Mouse (Mus musculus): ENCODE data around the gene Kcnj16. TPM values are rescaled to one million over a fixed set of nuclear protein-coding genes. Genes with fewer than 3 reads are reported as not detected.
A peak's percentile ranks its signal among the peaks of the same experiment; 100 is the strongest.

The Kcnj16 gene
- polyA plus RNA-seq, 1 experiment from 2014 or later = not detected

DNA sequence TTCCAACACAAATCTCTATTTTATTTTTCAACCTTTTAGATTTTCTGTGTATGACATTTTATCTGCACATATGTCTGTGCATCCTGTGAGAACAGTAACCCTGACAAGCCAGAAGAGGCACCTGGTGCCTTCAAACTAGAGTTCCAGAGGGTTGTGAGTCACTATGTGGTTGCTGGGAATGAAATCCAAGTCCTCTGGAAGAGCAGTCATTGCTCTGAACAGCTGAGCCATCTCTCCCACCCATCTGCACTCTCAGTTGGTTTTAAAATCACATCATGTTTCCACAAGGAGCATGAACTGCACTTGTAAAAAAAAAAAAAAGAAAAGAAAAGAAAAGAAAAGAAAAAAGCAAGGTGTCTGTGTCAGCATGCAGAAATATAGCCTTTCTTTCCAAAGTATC lies 91.6 kb downstream of the Kcnj16 start:
- DNase-seq (ENCODE audit: low spot score) (no peak), ATAC-seq (no peak)
- Histone ChIP-seq H3K4me3 (ENCODE audit: low read depth, low read length) (no peak overlapping the region), H3K4me1 (ENCODE audit: insufficient read depth, low read depth, low read length) (no peaks in the 10 kb centered on the region), H3K9ac (replicated peaks; ENCODE audit: low read depth) (no peak overlapping the region), H3K4me2 (replicated peaks; ENCODE audit: low read depth, low read length) (no peak overlapping the region), H3K27me3 (replicated peaks; ENCODE audit: insufficient read depth, low read length) (no peaks in the 10 kb centered on the region), H3K36me3 (ENCODE audit: insufficient read depth, low read length) (no peaks in the 10 kb centered on the region), H3K9me3 (ENCODE audit: low read length) (no peaks in the 10 kb centered on the region), H3K27ac (ENCODE audit: low read length) (no peak overlapping the region)
- no peak for TF ChIP-seq EP300 (IDR thresholded peaks at IDR 0.05)

DNA sequence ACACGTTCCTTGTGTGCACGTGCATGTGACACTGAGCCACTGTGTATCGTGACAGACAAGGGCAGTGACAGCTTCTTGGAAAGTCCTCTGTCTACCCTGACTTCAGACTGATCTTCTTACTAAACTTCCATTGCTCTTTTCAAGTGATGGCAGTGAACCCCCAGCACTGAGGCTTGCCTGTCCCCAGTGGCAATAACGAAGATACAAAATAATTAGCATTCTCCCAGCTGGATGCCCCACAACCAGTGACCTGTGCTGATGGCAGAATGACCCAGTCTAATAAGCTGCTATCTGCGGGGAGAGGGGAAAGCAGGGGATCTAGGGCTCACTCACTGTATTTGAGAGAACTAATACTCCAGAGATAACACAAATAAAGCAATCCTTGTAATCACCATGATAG lies 92.4 kb downstream of the Kcnj16 start:
- TF ChIP-seq CTCF (IDR thresholded peaks at IDR 0.05) (no peak), EP300 (IDR thresholded peaks at IDR 0.05) (no peak)
- Histone ChIP-seq H3K9me3 (ENCODE audit: low read length) (no peaks in the 10 kb centered on the region), H3K4me1 (ENCODE audit: insufficient read depth, low read depth, low read length) (no peaks in the 10 kb centered on the region), H3K27me3 (replicated peaks; ENCODE audit: insufficient read depth, low read length) (no peaks in the 10 kb centered on the region), H3K4me3 (ENCODE audit: low read depth, low read length) (no peak overlapping the region), H3K4me2 (replicated peaks; ENCODE audit: low read depth, low read length) (no peak overlapping the region), H3K27ac (ENCODE audit: low read length) (no peak overlapping the region), H3K36me3 (ENCODE audit: insufficient read depth, low read length) (no peaks in the 10 kb centered on the region), H3K9ac (replicated peaks; ENCODE audit: low read depth) (no peak overlapping the region)
- ATAC-seq = no peak
- no peak for DNase-seq (ENCODE audit: low spot score)
- WGBS = 47% methylated on average over 5 of the region's 5 CpGs

DNA sequence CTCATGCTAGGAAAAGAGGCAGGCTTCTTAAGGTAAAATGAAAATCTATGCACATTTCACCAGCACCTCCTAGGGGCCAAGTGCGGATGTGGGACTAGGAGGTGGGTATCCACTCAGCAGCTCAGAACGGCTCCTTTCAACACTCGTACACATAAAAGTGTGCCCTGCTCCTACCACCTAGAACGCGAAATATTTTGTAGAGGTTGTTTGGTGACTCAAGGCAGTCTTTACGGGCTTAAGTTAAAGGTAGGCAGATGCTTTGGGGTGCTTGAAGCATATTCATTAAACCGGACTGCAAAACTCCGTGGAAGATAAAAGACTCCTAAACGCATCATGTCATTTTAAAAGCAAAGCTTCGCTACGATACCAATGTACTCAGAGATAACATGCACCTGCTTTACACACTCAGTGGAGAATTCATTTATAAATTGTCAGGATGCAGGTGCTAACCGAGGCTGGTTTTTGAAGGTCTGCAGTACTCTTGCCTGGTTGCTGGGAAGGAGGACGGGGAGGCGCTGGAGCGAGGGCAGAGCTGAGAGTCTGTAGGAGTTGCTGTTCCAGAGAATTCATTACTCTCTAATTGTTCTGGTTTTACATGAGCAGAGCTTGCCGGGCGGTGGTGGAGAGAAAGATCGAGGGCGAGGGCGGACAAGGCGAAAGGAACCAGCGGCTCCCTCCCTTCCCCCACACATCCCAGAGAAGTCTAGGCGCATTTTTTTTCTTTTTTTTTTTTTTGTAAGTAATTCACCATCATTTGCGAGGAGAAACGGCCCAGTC lies 97.1 kb downstream of the Kcnj16 start:
- WGBS = under 1% methylated on average over 24 of the region's 25 CpGs

DNA sequence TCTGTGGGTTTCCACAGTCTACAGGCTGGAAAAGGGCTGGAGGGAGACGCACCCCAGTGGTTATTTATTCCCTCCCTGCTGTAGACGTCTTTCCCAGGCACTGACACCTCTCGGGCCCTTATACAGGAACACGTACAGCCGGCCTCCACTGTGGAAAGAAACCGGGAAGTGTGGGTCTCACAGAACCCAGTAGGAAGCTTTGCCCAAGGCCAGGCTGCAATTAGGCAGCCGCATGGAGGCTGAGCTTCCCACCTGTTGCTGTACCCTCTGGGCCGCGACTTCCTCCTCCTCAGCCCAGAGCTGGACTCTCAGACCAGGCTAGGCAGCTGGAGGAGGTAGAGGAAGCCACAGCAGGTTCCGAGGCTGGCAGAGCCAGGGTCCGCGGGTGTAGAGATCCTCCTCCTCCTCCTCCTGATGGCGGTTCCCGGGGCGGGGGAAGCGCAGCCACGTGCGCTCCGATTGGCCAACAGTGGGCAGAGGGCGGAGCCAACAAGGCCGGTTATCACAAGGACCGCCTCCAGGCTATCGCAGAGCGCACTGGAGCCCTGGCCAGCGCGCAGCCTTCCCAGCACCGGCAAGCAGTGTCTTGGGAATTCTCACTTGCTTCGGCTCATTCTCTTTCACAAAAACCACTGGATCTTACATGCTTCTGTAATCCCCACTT lies 97.9 kb downstream of the Kcnj16 start, which contains the start of gene Kcnj2:
Gene Kcnj2 (plus strand): TSS at position 530 of the 664 bp plus-strand sequence.
- DNase-seq (ENCODE audit: low spot score) (peak; percentile 95), ATAC-seq (peak; percentile 99)
- Histone ChIP-seq H3K27ac (ENCODE audit: low read length) (peak within 1 kb of the TSS; percentile 28; the same call in 1 of the 2 replicates), H3K9me3 (ENCODE audit: low read length) (no peaks in the 10 kb centered on the region), H3K4me2 (replicated peaks; ENCODE audit: low read depth, low read length) (peak within 1 kb of the TSS; percentile 81), H3K9ac (replicated peaks; ENCODE audit: low read depth) (peak within 1 kb of the TSS; percentile 23), H3K4me3 (ENCODE audit: low read depth, low read length) (peak within 1 kb of the TSS; percentile 51), H3K36me3 (ENCODE audit: insufficient read depth, low read length) (no peaks in the 10 kb centered on the region), H3K4me1 (ENCODE audit: insufficient read depth, low read depth, low read length) (no peaks in the 10 kb centered on the region; the same call in 1 of the 2 replicates), H3K27me3 (replicated peaks; ENCODE audit: insufficient read depth, low read length) (no peaks in the 10 kb centered on the region)
- TF ChIP-seq EP300 (IDR thresholded peaks at IDR 0.05) (no peak), CTCF (IDR thresholded peaks at IDR 0.05) (peak; percentile 41)
- WGBS = under 1% methylated on average over 25 of the region's 28 CpGs

More for the DNA sequence above, 97.1 kb downstream of the Kcnj16 start:
- ATAC-seq = no peak
- no peaks in the 10 kb centered on the region; the same call in 1 of the 2 replicates for H3K4me1 ChIP-seq (ENCODE audit: insufficient read depth, low read depth, low read length)
- peak overlapping the region; percentile 9 for H3K9ac ChIP-seq (replicated peaks; ENCODE audit: low read depth)
- no peaks in the 10 kb centered on the region for H3K36me3 ChIP-seq (ENCODE audit: insufficient read depth, low read length)
- peak; percentile 82 for TF ChIP-seq CTCF (IDR thresholded peaks at IDR 0.05)
- peak; percentile 19; the same call in 1 of the 2 replicates for TF ChIP-seq EP300 (IDR thresholded peaks at IDR 0.05)
- no peaks in the 10 kb centered on the region for H3K9me3 ChIP-seq (ENCODE audit: low read length)
- H3K4me2 ChIP-seq (replicated peaks; ENCODE audit: low read depth, low read length) = peak overlapping the region; percentile 81
- DNase-seq (ENCODE audit: low spot score) = peak; percentile 78
- peak overlapping the region; percentile 51 for H3K4me3 ChIP-seq (ENCODE audit: low read depth, low read length)
- peak overlapping the region; percentile 28; the same call in 1 of the 2 replicates for H3K27ac ChIP-seq (ENCODE audit: low read length)
- H3K27me3 ChIP-seq (replicated peaks; ENCODE audit: insufficient read depth, low read length) = no peaks in the 10 kb centered on the region

DNA sequence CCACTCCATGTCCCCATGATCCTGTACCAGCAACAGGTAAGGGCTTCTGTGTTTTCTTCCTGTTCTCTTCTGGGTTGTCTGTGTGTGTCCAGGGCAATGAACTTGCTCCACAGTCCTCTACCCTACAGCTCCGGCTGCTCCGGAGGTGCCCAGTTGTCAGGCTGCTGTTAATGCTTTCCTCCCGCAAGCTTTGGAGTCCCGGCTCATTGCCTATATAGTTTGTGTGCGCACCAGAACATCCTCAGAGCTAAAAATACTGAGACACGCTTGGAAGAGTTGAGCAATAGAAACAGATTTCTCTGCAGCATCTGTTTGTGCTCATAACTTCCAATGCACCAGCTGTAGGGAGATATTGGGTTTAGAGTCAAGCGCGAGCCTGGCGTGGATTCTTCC lies 98.5 kb downstream of the Kcnj16 start:
- Histone ChIP-seq H3K9me3 (ENCODE audit: low read length) (no peaks in the 10 kb centered on the region), H3K27me3 (replicated peaks; ENCODE audit: insufficient read depth, low read length) (no peaks in the 10 kb centered on the region), H3K4me3 (ENCODE audit: low read depth, low read length) (peak overlapping the region; percentile 51), H3K4me1 (ENCODE audit: insufficient read depth, low read depth, low read length) (no peaks in the 10 kb centered on the region; the same call in 1 of the 2 replicates), H3K36me3 (ENCODE audit: insufficient read depth, low read length) (no peaks in the 10 kb centered on the region), H3K9ac (replicated peaks; ENCODE audit: low read depth) (0 out of 2 replicates have a peak overlapping the region, but pooled peaks have one; percentile 23), H3K27ac (ENCODE audit: low read length) (no peak overlapping the region), H3K4me2 (replicated peaks; ENCODE audit: low read depth, low read length) (peak overlapping the region; percentile 81)
- WGBS = under 1% methylated on average over 9 of the region's 9 CpGs
- peak; percentile 57 for DNase-seq (ENCODE audit: low spot score)
- TF ChIP-seq EP300 (IDR thresholded peaks at IDR 0.05) = no peak
- TF ChIP-seq CTCF (IDR thresholded peaks at IDR 0.05) = no peak
- peak; percentile 55 for ATAC-seq

DNA sequence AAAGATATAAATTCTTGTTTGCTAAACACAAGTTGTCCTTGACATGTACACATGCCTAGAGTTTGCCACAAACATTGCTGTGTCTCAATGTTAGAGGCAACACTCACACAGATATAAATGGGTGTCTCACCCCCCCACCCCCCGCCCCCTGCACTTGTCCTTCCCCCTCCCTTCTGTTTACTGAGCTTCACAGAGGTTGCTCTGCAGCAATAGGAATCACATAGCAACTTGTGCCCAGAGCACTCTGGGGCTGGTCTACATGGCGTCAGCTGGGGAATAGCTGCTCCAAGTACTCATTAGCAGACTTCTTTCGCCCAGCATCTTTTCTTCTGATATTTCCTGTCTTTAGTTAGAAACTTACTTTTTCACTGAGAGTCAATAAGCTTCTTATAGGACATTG lies 100.0 kb downstream of the Kcnj16 start:
- peak overlapping the region; percentile 51; the same call in 1 of the 2 replicates for H3K4me3 ChIP-seq (ENCODE audit: low read depth, low read length)
- no peak overlapping the region for H3K27ac ChIP-seq (ENCODE audit: low read length)
- WGBS = 36% methylated on average over 3 of the region's 3 CpGs
- H3K4me1 ChIP-seq (ENCODE audit: insufficient read depth, low read depth, low read length) = no peaks in the 10 kb centered on the region; the same call in 1 of the 2 replicates
- ATAC-seq (no peak), DNase-seq (ENCODE audit: low spot score) (no peak)
- H3K27me3 ChIP-seq (replicated peaks; ENCODE audit: insufficient read depth, low read length) = no peaks in the 10 kb centered on the region
- no peak for TF ChIP-seq EP300 (IDR thresholded peaks at IDR 0.05)
- TF ChIP-seq CTCF (IDR thresholded peaks at IDR 0.05) = no peak
- H3K4me2 ChIP-seq (replicated peaks; ENCODE audit: low read depth, low read length) = peak overlapping the region; percentile 81
- H3K9me3 ChIP-seq (ENCODE audit: low read length) = no peaks in the 10 kb centered on the region
- 0 out of 2 replicates have a peak, but pooled peaks cover under 1% of the 10 kb centered on the region for H3K36me3 ChIP-seq (ENCODE audit: insufficient read depth, low read length)
- H3K9ac ChIP-seq (replicated peaks; ENCODE audit: low read depth) = no peak overlapping the region

Measured in lung, postnatal 0 days (tissue).